Mouse (Mus musculus): Measurements from ENCODE around the gene Sobp. TPM values are rescaled to one million over a fixed set of nuclear protein-coding genes. Genes with fewer than 3 reads are reported as not detected.

Sobp gene
- polyA plus RNA-seq, 2 experiments: 0.01 TPM; not detected in 1

- WGBS (ENCODE audit: insufficient replicate concordance): 72% methylated on average over 2 of the region's 2 CpGs
- H3K4me3 ChIP-seq (ENCODE audit: insufficient read depth in 1 of 2, low read depth in 2 of 2, low read length in 2 of 2): no peak overlapping the region
- H3K9me3 ChIP-seq (ENCODE audit: control insufficient read depth, low read length): no peaks in the 10 kb centered on the region
- H3K4me2 ChIP-seq (ENCODE audit: low read depth): no peak overlapping the region
- no peak overlapping the region for H3K27ac ChIP-seq
- DNase-seq (ENCODE audit: low read depth in 3 of 3, low spot score in 3 of 3) (no peak), ATAC-seq (ENCODE audit: insufficient read depth) (no peak)
- H3K9ac ChIP-seq (replicated peaks): no peak overlapping the region
- no peaks in the 10 kb centered on the region; the same call in 1 of the 2 replicates for H3K27me3 ChIP-seq (ENCODE audit: control insufficient read depth, insufficient read depth, low read length)
- H3K4me1 ChIP-seq (replicated peaks; ENCODE audit: control insufficient read depth in 2 of 2, insufficient read depth in 2 of 2, low read length in 1 of 2): no peaks in the 10 kb centered on the region
- no peaks in the 10 kb centered on the region for H3K36me3 ChIP-seq (replicated peaks; ENCODE audit: control insufficient read depth, insufficient read depth, low read depth)
- TF ChIP-seq EP300 (IDR thresholded peaks at IDR 0.05; ENCODE audit: low read depth) (no peak), CTCF (IDR thresholded peaks at IDR 0.05; ENCODE audit: low read depth) (no peak)
These were observed 9.9 kb downstream of the Sobp start for GRCm38 (mm10) chr10:43164406-43164805.

- WGBS (ENCODE audit: insufficient replicate concordance): 77% methylated on average over 12 of the region's 12 CpGs
- DNase-seq (ENCODE audit: low read depth in 3 of 3, low spot score in 3 of 3) (no peak), ATAC-seq (ENCODE audit: insufficient read depth) (no peak)
- no peak overlapping the region for H3K4me3 ChIP-seq (ENCODE audit: insufficient read depth in 1 of 2, low read depth in 2 of 2, low read length in 2 of 2)
- H3K9me3 ChIP-seq (ENCODE audit: control insufficient read depth, low read length): no peaks in the 10 kb centered on the region
- no peaks in the 10 kb centered on the region for H3K27me3 ChIP-seq (ENCODE audit: control insufficient read depth, insufficient read depth, low read length)
- H3K9ac ChIP-seq (replicated peaks): no peak overlapping the region
- H3K4me1 ChIP-seq (replicated peaks; ENCODE audit: control insufficient read depth in 2 of 2, insufficient read depth in 2 of 2, low read length in 1 of 2): no peaks in the 10 kb centered on the region
- no peak for TF ChIP-seq CTCF (IDR thresholded peaks at IDR 0.05; ENCODE audit: low read depth)
- no peak overlapping the region for H3K27ac ChIP-seq
- no peak overlapping the region for H3K4me2 ChIP-seq (ENCODE audit: low read depth)
- no peaks in the 10 kb centered on the region for H3K36me3 ChIP-seq (replicated peaks; ENCODE audit: control insufficient read depth, insufficient read depth, low read depth)
These were observed 12.0 kb downstream of the Sobp start for GRCm38 (mm10) chr10:43162318-43162717.

- Histone ChIP-seq H3K4me1 (replicated peaks; ENCODE audit: control insufficient read depth in 2 of 2, insufficient read depth in 2 of 2, low read length in 1 of 2) (no peaks in the 10 kb centered on the region; a peak in 1 of 4 replicates), H3K36me3 (replicated peaks; ENCODE audit: control insufficient read depth, insufficient read depth, low read depth) (no peaks in the 10 kb centered on the region), H3K4me3 (ENCODE audit: insufficient read depth in 1 of 2, low read depth in 2 of 2, low read length in 2 of 2) (no peak overlapping the region), H3K9ac (replicated peaks) (no peak overlapping the region), H3K9me3 (ENCODE audit: control insufficient read depth, low read length) (no peaks in the 10 kb centered on the region), H3K27ac (no peak overlapping the region), H3K27me3 (ENCODE audit: control insufficient read depth, insufficient read depth, low read length) (no peaks in the 10 kb centered on the region), H3K4me2 (ENCODE audit: low read depth) (no peak overlapping the region)
- ATAC-seq (ENCODE audit: insufficient read depth) (no peak), DNase-seq (ENCODE audit: low read depth in 3 of 3, low spot score in 3 of 3) (no peak)
- 69% methylated on average over 5 of the region's 5 CpGs for WGBS (ENCODE audit: insufficient replicate concordance)
- no peak for TF ChIP-seq CTCF (IDR thresholded peaks at IDR 0.05; ENCODE audit: low read depth)
- TF ChIP-seq EP300 (IDR thresholded peaks at IDR 0.05; ENCODE audit: low read depth): no peak
These were observed 15.0 kb downstream of the Sobp start for GRCm38 (mm10) chr10:43159333-43159732.

- Histone ChIP-seq H3K27ac (no peak overlapping the region), H3K4me3 (ENCODE audit: insufficient read depth in 1 of 2, low read depth in 2 of 2, low read length in 2 of 2) (no peak overlapping the region), H3K9me3 (ENCODE audit: control insufficient read depth, low read length) (no peaks in the 10 kb centered on the region), H3K27me3 (ENCODE audit: control insufficient read depth, insufficient read depth, low read length) (no peaks in the 10 kb centered on the region), H3K36me3 (replicated peaks; ENCODE audit: control insufficient read depth, insufficient read depth, low read depth) (no peaks in the 10 kb centered on the region), H3K4me1 (replicated peaks; ENCODE audit: control insufficient read depth in 2 of 2, insufficient read depth in 2 of 2, low read length in 1 of 2) (no peaks in the 10 kb centered on the region; a peak in 1 of 4 replicates), H3K4me2 (ENCODE audit: low read depth) (no peak overlapping the region), H3K9ac (replicated peaks) (no peak overlapping the region)
- ATAC-seq (ENCODE audit: insufficient read depth) (no peak), DNase-seq (ENCODE audit: low read depth in 3 of 3, low spot score in 3 of 3) (no peak)
- TF ChIP-seq EP300 (IDR thresholded peaks at IDR 0.05; ENCODE audit: low read depth) (no peak), CTCF (IDR thresholded peaks at IDR 0.05; ENCODE audit: low read depth) (no peak)
- 54% methylated on average over 5 of the region's 5 CpGs for WGBS (ENCODE audit: insufficient replicate concordance)
These were observed 15.4 kb downstream of the Sobp start for GRCm38 (mm10) chr10:43158917-43159316.

GRCm38 (mm10) chr10:43155046-43155560 lies 19.2 kb downstream of the Sobp start:
- ATAC-seq (ENCODE audit: insufficient read depth) (no peak), DNase-seq (ENCODE audit: low read depth in 3 of 3, low spot score in 3 of 3) (no peak)
- Histone ChIP-seq H3K27me3 (ENCODE audit: control insufficient read depth, insufficient read depth, low read length) (no peaks in the 10 kb centered on the region), H3K9me3 (ENCODE audit: control insufficient read depth, low read length) (no peaks in the 10 kb centered on the region), H3K4me1 (replicated peaks; ENCODE audit: control insufficient read depth in 2 of 2, insufficient read depth in 2 of 2, low read length in 1 of 2) (no peaks in the 10 kb centered on the region; a peak in 1 of 4 replicates), H3K9ac (replicated peaks) (no peak overlapping the region), H3K36me3 (replicated peaks; ENCODE audit: control insufficient read depth, insufficient read depth, low read depth) (no peaks in the 10 kb centered on the region), H3K4me2 (ENCODE audit: low read depth) (no peak overlapping the region), H3K4me3 (ENCODE audit: insufficient read depth in 1 of 2, low read depth in 2 of 2, low read length in 2 of 2) (no peak overlapping the region), H3K27ac (no peak overlapping the region)
- no peak for TF ChIP-seq CTCF (IDR thresholded peaks at IDR 0.05; ENCODE audit: low read depth)
- no peak for TF ChIP-seq EP300 (IDR thresholded peaks at IDR 0.05; ENCODE audit: low read depth)
- 41% methylated on average over 12 of the region's 12 CpGs for WGBS (ENCODE audit: insufficient replicate concordance)

Data from liver, embryonic 14.5 days (tissue).